Mouse (Mus musculus) MN1 (cell line): ENCODE results near the gene Zfp763.
"Not testable (repeated sequence)": the region's sequence is repeated elsewhere in the genome, so short reads cannot be mapped to it uniquely, and the experiment has no call there.

ENCODE experiments used
- DNase-seq: peaks from one replicate; pipeline ENCODE4 v3.0.0-alpha.2; 2016; ENCODE audit warnings: low spot score

Zfp763 gene

DNA sequence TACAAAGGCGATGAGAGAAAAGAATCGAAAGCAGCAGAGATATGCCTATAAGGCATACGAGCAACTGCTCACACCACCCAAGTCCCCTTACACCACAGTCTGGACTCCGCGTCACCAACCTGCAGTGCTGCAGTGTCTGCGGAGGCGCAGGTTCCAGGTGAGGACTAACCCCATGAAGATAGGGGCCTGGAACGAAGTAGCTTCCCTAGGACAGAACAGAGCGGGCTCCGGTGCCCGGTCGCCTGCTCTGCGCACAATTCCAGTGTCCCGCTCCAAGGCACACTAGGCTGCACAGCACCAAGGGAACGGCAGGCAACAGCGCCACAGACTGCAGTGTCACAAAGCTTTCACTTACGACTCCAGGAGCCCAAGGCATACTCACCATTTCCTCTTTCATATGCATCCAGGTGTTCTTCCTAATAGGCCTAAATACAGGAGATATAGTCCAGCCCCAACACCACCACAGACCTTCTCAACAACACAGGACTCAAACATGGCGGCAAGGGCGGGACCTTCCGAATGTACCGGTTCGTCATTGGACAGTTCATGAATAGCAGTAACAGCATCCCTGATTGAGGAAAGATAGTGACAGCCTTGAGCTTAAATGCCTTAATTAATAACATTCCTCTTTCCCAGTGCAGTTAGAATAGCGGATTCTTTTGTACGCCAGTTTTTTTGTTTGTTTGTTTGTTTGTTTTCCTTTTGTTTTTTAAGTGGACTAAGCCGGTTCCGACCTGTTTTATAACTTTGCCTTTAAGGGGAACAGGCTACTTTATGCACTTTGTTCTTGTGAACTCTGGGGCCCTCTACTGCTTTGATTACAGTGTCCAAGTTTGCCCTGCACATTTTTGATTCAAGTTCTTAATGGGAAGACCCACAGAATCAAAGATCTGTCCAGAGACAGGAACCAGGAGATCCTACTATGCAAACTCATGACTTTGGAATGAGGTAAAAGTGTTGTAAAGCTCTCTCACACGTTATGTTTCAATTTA, at the start of gene Zfp763:
Zfp763 (minus strand) TSS at position 503 of the 992 bp plus-strand sequence.
- peak; percentile 90 for DNase-seq

DNA sequence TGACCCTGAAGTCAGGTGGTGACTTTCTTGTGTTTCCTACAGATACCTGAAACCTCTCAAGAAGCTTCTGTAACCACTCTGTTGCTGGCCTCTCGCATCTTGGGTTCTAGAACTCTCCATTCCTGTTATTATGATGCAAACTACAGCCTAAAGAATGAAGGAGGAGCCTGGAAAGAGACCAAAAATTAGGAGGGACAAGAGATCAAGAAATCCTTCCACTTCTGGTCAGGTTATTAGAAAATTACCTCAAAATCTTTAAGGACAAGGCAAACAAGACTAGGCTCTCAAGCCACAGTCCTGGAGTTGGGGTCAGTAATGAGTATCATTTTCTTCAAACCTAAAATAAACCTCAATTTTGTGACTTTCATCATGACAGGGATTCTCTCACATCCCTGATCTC, 34.8 kb upstream of the Zfp763 start, which contains the start of gene 4921501E09Rik:
4921501E09Rik (minus strand) TSS at position 101 of the 400 bp plus-strand sequence.
- DNase-seq: no peak

DNA sequence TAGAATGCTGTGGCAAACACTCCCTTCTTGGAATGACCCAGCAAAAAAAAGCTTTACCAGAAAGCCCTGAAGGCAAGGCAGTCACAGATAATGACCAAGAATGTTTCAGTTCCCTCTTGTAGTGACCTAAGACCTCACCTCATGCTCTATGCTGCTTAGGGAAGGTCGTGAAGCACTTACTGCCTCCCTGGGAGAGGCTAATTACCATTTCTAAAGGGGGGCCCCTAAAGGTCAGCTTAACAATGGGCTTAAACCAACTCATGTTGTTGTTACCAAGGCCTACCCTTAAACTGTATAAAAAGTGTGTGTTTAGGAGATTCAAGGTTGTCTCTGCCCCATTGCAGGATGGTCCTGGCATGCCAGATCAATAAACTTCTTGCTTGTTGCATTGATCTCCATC, 29.8 kb upstream of the Zfp763 start:
- no peak for DNase-seq

DNA sequence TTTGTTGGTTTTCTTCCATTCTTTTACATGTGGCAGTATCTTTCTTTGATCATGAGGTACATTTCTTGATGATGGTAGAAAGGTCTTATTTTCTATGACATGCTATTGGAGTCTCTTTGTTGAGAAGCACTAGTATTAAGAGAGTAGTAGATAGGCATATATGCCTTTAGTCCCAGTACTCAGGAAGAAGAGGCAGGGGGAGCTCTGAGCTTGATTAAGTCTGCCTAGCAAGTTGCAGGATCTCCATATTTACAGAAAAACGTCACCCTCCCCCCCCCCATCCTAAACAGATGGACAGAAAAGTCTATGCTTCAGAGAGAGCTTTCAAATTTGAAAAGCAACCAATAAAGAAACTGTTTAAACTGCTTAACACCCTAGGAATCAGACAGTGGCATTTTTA, 25.6 kb upstream of the Zfp763 start:
- DNase-seq: no peak

DNA sequence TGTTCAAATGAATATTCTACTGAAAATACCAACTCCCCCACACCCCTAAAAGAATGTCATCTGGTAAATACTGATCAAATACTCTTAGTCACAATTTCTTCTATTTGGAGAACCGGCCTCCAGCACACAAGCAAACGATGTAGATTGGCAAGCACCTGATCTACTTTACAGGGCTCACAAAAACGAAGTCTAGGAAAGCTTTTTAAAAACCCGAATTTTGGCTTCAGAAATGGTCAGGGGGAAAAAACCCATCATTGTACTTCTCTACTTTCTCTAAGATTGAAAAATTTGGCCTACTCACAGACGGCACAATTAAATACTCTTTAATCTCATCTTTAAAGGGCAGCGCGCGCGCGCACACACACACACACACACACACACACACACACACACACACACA, 826 bp downstream of the Zfp763 start:
- DNase-seq: peak; percentile 23

DNA sequence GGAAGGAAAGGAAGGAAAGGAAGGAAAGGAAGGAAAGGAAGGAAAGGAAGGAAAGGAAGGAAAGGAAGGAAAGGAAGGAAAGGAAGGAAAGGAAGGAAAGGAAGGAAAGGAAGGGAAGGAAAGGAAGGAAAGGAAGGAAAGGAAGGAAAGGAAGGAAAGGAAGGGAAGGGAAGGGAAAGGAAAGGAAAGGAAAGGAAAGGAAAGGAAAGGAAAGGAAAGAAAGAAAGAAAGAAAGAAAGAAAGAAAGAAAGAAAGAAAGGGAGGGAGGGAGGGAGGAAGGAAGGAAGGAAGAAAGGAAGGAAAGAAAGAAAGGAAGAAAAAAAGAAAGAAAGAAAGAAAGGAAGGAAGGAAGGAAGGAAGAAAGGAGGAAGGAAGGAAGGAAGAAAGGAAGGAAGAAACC, 12.8 kb downstream of the Zfp763 start:
- not testable (repeated sequence) for DNase-seq

DNA sequence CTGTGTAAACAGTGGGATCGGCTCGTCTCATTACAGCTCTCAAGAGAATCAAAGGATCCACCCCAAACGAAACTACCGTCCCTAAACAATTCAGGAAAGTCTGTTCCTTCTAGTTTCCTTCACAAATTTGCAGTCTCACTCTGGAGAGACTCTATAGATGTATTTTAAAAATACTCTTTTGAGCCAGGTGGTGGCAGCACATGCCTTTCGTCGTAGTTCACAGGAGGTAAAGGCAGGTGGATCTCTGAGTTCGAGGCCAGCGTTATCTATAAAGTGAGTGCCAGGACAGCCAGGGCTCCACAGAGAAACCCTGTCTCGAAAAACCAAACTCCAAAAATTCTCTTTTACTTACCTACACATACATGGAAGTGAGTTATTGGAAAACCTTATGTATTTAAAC, 24.9 kb downstream of the Zfp763 start:
- DNase-seq: no peak

DNA sequence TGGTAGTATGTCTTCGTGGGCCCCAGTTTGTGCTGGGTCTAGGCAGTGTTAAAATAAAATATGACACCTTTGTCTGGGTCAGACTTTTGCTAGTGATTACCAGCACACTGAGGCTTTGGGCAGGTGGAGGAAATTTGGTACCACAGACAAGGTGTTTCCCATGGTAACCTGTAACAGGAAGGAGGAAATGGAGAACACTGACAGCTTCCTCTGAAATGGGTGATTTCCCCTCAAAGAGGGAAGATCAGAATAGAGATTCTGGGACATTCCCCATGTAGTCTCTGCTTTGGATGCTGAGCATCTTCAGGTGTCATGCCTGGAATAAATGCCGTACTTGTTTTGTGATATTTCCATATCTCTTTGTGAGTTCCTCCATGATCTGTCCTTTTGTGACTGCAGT, 34.7 kb downstream of the Zfp763 start:
- no peak for DNase-seq

DNA sequence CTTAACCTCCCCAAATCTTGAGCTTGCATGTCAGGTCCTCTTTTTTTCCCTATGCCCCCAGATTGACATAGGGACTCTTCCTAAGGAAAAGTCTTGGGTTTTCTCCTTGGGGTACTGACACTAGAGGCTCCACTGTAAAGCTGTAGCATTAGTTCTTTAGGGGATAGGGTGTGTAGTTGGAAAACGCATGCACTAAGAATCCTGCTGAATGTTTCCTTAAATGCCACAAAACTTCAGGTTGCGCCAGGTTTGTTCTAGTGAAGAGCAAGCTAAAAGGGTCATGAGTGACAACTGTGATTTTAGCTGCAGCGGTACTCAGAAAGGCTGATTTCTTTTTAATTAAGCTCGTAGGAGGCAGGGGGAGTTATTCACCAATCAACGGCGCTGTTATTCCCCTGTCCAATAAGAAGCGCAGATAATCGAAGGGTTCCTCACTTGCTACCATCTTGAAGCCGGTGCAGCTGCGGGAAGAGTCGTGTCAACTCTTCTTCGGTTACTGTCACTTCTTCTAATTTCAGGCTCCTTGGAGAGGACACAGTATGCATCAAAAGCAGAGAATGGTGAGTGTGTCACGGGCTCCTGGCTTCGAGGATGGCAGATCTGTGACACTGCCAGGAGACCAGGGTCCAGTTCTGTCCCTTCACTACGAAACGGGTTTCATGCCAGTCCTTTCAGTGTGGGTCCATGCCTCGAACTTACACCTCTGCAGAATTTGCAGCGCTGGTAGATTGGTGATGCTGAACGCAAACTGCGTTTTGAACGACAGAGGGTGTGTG, 40.3 kb downstream of the Zfp763 start, which contains the start of gene Zfp952:
Zfp952 (plus strand) TSS at position 431 of the 776 bp plus-strand sequence.
- DNase-seq: peak; percentile 92

DNA sequence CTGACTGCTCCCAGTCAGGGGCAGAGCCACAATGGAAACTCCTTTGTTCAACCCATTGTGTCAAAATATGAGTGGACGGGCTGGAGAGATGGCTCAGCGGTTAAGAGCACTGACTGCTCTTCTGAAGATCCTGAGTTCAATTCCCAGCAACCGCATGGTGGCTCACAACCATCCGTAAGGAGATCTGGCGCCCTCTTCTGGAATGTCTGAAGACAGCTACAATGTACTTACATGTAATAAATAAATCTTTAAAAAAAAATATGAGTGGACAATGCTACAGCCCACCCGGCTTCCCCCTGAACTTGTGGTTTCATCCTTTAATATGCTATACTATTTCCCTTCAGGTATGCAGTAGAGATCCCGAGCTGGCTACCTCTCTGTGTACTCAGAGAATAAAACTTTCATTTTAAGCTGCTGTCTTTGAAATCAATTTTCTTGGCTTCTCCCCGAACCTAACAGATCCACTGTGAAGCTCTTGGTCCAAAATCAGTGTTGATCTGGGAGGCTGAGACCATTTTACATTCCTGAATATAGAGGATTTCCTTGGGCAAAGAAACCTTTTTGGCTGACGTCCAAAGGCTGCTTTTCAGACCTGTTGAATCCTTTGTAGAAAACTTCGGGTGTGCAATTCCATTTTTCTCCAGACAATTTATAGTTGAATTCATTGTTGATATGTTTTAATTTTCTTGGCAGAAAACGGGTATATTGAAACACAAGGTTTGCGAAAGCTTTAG, 41.1 kb downstream of the Zfp763 start:
- DNase-seq: peak; percentile 20

DNA sequence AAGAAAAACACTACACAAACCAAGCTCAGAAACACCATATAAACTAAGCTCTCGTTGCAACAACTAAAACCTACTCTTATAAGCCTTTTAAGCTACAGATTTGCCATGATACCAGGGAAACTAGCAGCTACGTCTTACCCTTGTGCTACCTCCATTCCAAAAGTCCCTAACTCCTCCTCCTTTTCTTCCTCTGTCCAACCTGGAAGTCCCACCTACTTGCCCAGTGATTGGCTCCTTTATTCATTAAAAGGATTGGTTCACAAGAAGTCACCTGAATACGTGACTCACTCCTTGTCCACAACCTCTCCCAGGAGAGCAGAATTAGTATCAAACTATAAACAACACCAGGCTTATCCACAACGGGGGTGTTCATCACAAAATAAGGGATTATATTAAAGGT, 46.9 kb downstream of the Zfp763 start:
- DNase-seq: no peak

DNA sequence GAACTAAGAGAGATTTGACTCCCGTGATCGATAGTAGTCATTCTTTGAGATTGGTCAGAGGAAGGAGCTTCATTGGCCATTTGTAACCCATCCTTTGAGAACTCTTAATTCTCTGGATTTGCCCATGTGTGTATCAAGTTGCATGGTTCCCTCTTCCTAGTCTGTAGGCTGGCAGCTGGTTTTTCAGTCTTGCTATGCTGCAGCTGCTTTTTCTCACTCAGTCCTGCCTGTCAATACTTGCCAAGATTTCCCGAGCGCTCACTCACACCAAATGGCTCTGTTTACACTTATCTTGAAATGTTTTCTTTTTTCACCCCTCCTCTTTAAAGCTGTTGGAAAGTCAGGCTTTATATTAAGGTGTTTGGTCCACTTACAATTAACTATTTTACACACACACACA, 51.8 kb downstream of the Zfp763 start:
- no peak for DNase-seq
